Mouse (Mus musculus) adrenal gland, postnatal 36 days (tissue): Measurements from ENCODE around the gene Sap18. TPM values are rescaled to one million over a fixed set of nuclear protein-coding genes. Genes with fewer than 3 reads are reported as not detected.
"Not testable (repeated sequence)": the region's sequence is repeated elsewhere in the genome, so short reads cannot be mapped to it uniquely, and the experiment has no call there.

Experiments used
- DNase-seq, 2 experiments: peaks; one replicate each; pipeline ENCODE4 v3.0.0; 2021; ENCODE audit warnings: mixed read lengths in 1 of 2
- long read RNA-seq, 2 experiments: library from polyadenylated mRNA; stranded (forward); transcript quantifications; one replicate each; pipeline ENCODE4 v2.0.0; 2021; ENCODE audit warnings: borderline sequencing depth in 2 of 2
- total RNA-seq, 2 experiments: library from RNA; stranded (reverse); gene quantifications; 2 replicates each; pipeline ENCODE4 v1.2.3; 2021

Sap18 gene
- total RNA-seq: 10 to 100 TPM; 59.7 to 68.0 TPM
- long read RNA-seq, experiment 1, full-length matches to known transcripts: 161 of 176 reads
- long read RNA-seq, experiment 1, partial matches to known transcripts: 0 of 176 reads
- long read RNA-seq, experiment 1, other reads (novel, unspliced or antisense): 15 of 176 reads
- long read RNA-seq, experiment 2, full-length matches to known transcripts: 51 of 56 reads
- long read RNA-seq, experiment 2, partial matches to known transcripts: 0 of 56 reads
- long read RNA-seq, experiment 2, other reads (novel, unspliced or antisense): 5 of 56 reads

- DNase-seq: peak; percentile 97
These were observed at the start of gene Sap18 for GRCm38 (mm10) chr14:57797991-57798931. Gene Sap18 (plus strand): TSS chr14:57798180.

- no peak for DNase-seq
These were observed 48.5 kb upstream of the Sap18 start for GRCm38 (mm10) chr14:57749501-57749900.

GRCm38 (mm10) chr14:57751006-57751405 lies 47.0 kb upstream of the Sap18 start:
- not testable (repeated sequence) for DNase-seq

- no peak for DNase-seq
These were observed 44.5 kb upstream of the Sap18 start for GRCm38 (mm10) chr14:57753351-57753992.

- DNase-seq: no peak
These were observed 42.3 kb upstream of the Sap18 start for GRCm38 (mm10) chr14:57755661-57756060.

- no peak for DNase-seq
These were observed 41.9 kb upstream of the Sap18 start for GRCm38 (mm10) chr14:57756094-57756493.

GRCm38 (mm10) chr14:57758237-57758636 lies 39.7 kb upstream of the Sap18 start, which contains the start of gene Lats2:
Gene Lats2 (minus strand): TSS chr14:57758388.
- DNase-seq: no peak

GRCm38 (mm10) chr14:57760447-57761412 lies 37.2 kb upstream of the Sap18 start:
- no peak for DNase-seq

- no peak for DNase-seq
These were observed 28.9 kb upstream of the Sap18 start for GRCm38 (mm10) chr14:57769102-57769501.

GRCm38 (mm10) chr14:57772157-57772815 lies 25.7 kb upstream of the Sap18 start:
- no peak for DNase-seq

GRCm38 (mm10) chr14:57787406-57787805 lies 10.6 kb upstream of the Sap18 start:
- DNase-seq: no peak

- DNase-seq: no peak
These were observed 8.7 kb upstream of the Sap18 start for GRCm38 (mm10) chr14:57789311-57789710.

- no peak for DNase-seq
These were observed 8.2 kb upstream of the Sap18 start for GRCm38 (mm10) chr14:57789759-57790158.

- no peak for DNase-seq
These were observed 6.8 kb upstream of the Sap18 start for GRCm38 (mm10) chr14:57791171-57791570.

- no peak for DNase-seq
These were observed 429 bp upstream of the Sap18 start for GRCm38 (mm10) chr14:57797551-57797950.

- no peak for DNase-seq
These were observed 5.8 kb downstream of the Sap18 start for GRCm38 (mm10) chr14:57803731-57804130.

- DNase-seq: peak; percentile 11 to 41
These were observed 10.6 kb downstream of the Sap18 start for GRCm38 (mm10) chr14:57808558-57808957.

- no peak for DNase-seq
These were observed 12.9 kb downstream of the Sap18 start for GRCm38 (mm10) chr14:57810886-57811285.

- DNase-seq: no peak
These were observed 13.9 kb downstream of the Sap18 start for GRCm38 (mm10) chr14:57811844-57812243.

- no peak for DNase-seq
These were observed 22.9 kb downstream of the Sap18 start for GRCm38 (mm10) chr14:57820839-57821238.
